Mouse (Mus musculus): Measurements from ENCODE around the gene Herc2.

DNA sequence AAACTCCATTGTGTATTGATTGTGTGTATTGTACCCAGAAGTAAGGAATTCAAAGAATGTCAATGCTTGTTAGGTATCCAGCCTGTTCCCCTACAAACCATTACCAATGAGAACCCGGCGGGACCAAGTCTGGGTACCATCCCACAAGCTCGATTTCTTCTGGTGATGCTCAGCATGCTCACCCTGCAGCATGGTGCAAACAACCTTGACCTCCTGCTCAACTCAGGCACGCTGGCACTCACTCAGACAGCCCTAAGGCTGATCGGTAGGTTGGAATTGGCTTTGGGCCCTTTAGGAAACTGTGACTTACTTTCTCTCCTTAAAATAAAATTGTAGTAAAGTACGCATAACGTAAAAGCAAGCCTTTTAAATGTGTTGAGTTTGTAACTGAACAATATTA lies 88.7 kb downstream of the Herc2 start:
- TF ChIP-seq CTCF (IDR thresholded peaks at IDR 0.05; ENCODE audit: control insufficient read depth, insufficient read depth, low read length) = no peak
- TF ChIP-seq POLR2A (IDR thresholded peaks at IDR 0.05; ENCODE audit: borderline replicate concordance, control insufficient read depth, low read depth, low read length) = no peak

Data from bone marrow, adult 2 months (tissue).